Mouse (Mus musculus) liver, embryonic 15.5 days (tissue): ENCODE measurements around the gene Ppp1r10. TPM values are rescaled to one million over a fixed set of nuclear protein-coding genes. Genes with fewer than 3 reads are reported as not detected.
A peak's percentile ranks its signal among the peaks of the same experiment; 100 is the strongest.

ENCODE experiments used
- ATAC-seq: fragments of 200-750 bp; cut with Nextera tagmentation; 2 replicates; pipeline ENCODE4 v1.8.0; 2017; ENCODE audit warnings: moderate number of reproducible peaks, mild to moderate bottlenecking, moderate library complexity; ENCODE audit not compliant: insufficient read depth
- H3K27ac ChIP-seq: fragments of 300-500 bp; sonication (generic); replicated peaks from 2 replicates; pipeline ENCODE4 v1.5.1; 2015; ENCODE audit warnings: mild to moderate bottlenecking, inconsistent platforms
- H3K27me3 ChIP-seq: fragments of 300-500 bp; sonication (generic); 2 replicates; pipeline ENCODE4 v1.6.1; 2015; ENCODE audit warnings: mild to moderate bottlenecking, inconsistent platforms
- H3K36me3 ChIP-seq: fragments of 300-500 bp; sonication (generic); replicated peaks from 2 replicates; pipeline ENCODE4 v1.6.1; 2015; ENCODE audit warnings: moderate library complexity, mild to moderate bottlenecking, inconsistent platforms
- H3K4me1 ChIP-seq: fragments of 300-500 bp; sonication (generic); replicated peaks from 2 replicates; pipeline ENCODE4 v1.6.1; 2015; ENCODE audit warnings: inconsistent platforms
- H3K4me2 ChIP-seq: fragments of 300-500 bp; sonication (generic); 2 replicates; pipeline ENCODE4 v1.6.1; 2015; ENCODE audit warnings: moderate library complexity, mild to moderate bottlenecking, inconsistent platforms
- H3K4me3 ChIP-seq: fragments of 300-500 bp; sonication (generic); replicated peaks from 2 replicates; pipeline ENCODE4 v1.5.1; 2015; ENCODE audit warnings: mild to moderate bottlenecking, inconsistent platforms
- H3K9ac ChIP-seq: fragments of 300-500 bp; sonication (generic); 2 replicates; pipeline ENCODE4 v1.6.1; 2015; ENCODE audit warnings: moderate library complexity, mild to moderate bottlenecking, inconsistent platforms
- H3K9me3 ChIP-seq: fragments of 300-500 bp; sonication (generic); replicated peaks from 2 replicates; pipeline ENCODE4 v1.6.1; 2016; ENCODE audit warnings: inconsistent platforms
- WGBS: fragments of 180-500 bp; shearing (Covaris S2); methylation state at CpG from one replicate; pipeline ENCODE4 v1.1.7; 2015; ENCODE audit warnings: mixed read lengths; ENCODE audit not compliant: insufficient replicate concordance; 5-methylcytosine and 5-hydroxymethylcytosine counted together
- polyA plus RNA-seq: library from polyadenylated mRNA; unstranded; fragments of >200 nt; fragmentation: Nextera tagmentation; extraction: Ambion mirVana; gene quantifications from 2 replicates; pipeline ENCODE4 v1.2.1, GENCODE M21; 2015

Ppp1r10 gene
- polyA plus RNA-seq, 1 experiment from 2014 or later, result 20.9 TPM

DNA sequence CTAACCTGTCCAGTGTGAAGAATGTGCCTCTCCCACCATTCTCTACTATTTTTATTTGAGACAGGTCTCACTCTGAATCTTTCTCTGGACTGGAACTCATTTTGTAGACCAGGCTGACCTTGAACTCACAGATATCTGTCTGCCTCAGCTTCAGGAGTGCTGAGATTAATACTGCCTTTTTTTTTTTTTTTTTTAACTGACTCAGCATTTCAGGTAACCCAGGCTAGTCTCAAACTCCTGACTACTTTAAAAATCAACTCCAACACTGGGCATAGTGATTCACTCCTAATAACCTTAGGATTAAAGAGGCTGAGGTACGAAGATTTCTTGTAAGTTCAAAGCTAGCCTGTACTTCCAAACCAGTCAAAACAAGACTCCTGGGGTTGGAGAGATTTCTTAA is 10.6 kb upstream of the Ppp1r10 start:
- ATAC-seq, result no peak
- 77% methylated on average over 1 of the region's 1 CpGs for WGBS
- H3K4me1 ChIP-seq, result peaks cover 41% of the 10 kb centered on the region

DNA sequence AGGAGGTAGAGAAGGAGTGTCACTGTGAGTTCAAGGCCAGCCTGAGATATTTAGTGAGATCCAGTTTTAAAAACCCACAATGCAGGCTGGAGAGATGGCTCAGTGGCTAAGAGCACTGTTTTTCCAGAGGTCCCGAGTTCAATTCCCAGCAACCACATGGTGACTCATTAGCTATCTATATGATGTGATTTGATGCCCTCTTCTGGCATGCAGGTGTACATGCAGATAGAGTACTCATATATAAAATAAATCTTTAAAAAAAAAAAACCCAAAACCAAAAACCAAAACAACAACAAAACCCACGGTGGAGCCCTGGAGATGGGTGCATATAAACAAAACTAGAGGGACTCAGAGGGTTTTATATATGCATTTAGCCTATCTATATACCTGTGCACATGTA is 8.6 kb upstream of the Ppp1r10 start:
- Histone ChIP-seq H3K4me2 (no peak overlapping the region), H3K9me3 (no peaks in the 10 kb centered on the region), H3K9ac (no peak overlapping the region), H3K27ac (no peak overlapping the region), H3K36me3 (peaks cover 48% of the 10 kb centered on the region), H3K4me3 (no peak overlapping the region), H3K4me1 (peaks cover 48% of the 10 kb centered on the region), H3K27me3 (no peaks in the 10 kb centered on the region)
- no peak for ATAC-seq
- 49% methylated on average over 2 of the region's 2 CpGs for WGBS

More for the DNA sequence above, 10.6 kb upstream of the Ppp1r10 start:
- Histone ChIP-seq H3K9me3 (no peaks in the 10 kb centered on the region), H3K27ac (no peak overlapping the region), H3K9ac (no peak overlapping the region), H3K27me3 (no peaks in the 10 kb centered on the region), H3K4me2 (no peak overlapping the region), H3K4me3 (no peak overlapping the region), H3K36me3 (peaks cover 29% of the 10 kb centered on the region)

DNA sequence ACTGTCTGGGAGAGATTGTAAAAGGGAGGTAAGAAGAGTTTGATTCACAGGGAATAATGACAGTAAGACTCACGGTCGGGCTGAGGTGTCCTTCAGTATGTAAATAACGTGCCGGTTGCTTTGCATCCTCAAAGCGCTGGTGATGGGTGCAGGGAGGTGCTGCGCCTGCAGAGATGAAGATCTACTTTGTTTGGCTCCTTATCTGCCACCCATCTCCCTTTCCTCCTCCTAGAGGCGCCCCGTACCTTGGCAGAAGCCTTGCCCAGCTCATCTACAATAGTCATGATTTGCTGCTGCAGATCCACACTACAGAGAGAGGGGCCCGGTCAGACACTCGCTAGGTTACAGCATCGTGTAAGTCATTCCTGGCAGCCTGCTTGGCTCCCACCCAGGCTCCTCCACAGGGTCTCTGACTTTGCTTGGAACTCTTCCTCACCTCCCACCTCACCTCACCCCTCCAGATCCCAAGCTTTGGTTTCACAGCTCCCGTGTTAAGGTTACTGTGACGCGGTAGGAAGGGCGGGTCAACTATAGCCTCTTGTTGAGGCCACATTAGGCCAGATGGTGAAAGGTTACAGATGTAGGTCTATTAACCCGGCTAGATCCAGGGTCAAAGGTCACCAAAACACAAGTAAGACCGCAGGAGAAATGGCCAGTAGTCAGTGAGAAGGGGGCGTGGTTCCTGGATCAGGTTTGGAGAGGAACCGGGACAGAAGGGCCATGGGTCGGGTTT is 6.9 kb upstream of the Ppp1r10 start:
- 27% methylated on average over 20 of the region's 20 CpGs for WGBS
- H3K4me3 ChIP-seq, result peak overlapping the region; percentile 77
- peak overlapping the region; percentile 71 for H3K9ac ChIP-seq

GRCm38 (mm10) chr17:35909919-35910369 is 6.3 kb upstream of the Ppp1r10 start, which contains the start of gene Atat1:
TSS of gene Atat1 (minus strand) at chr17:35910075.
- 1% methylated on average over 25 of the region's 25 CpGs for WGBS
- peaks cover 58% of the 10 kb centered on the region for H3K4me1 ChIP-seq

More for the DNA sequence above, 6.9 kb upstream of the Ppp1r10 start:
- Histone ChIP-seq H3K9me3 (no peaks in the 10 kb centered on the region), H3K27me3 (no peaks in the 10 kb centered on the region), H3K36me3 (peaks cover 57% of the 10 kb centered on the region), H3K4me1 (peaks cover 55% of the 10 kb centered on the region), H3K27ac (peak overlapping the region; percentile 80), H3K4me2 (peak overlapping the region; percentile 92)
- peak; percentile 55 for ATAC-seq

GRCm38 (mm10) chr17:35914975-35915374 is 1.3 kb upstream of the Ppp1r10 start:
- H3K27ac ChIP-seq, result 0 out of 2 replicates have a peak overlapping the region, but pooled peaks have one; percentile 96
- WGBS, result 52% methylated on average over 6 of the region's 6 CpGs
- peaks cover 46% of the 10 kb centered on the region for H3K36me3 ChIP-seq
- H3K9ac ChIP-seq, result no peak overlapping the region; the same call in 1 of the 2 replicates
- H3K4me1 ChIP-seq, result peaks cover 60% of the 10 kb centered on the region
- H3K27me3 ChIP-seq, result no peaks in the 10 kb centered on the region
- H3K4me2 ChIP-seq, result peak overlapping the region; percentile 82
- H3K4me3 ChIP-seq, result peak overlapping the region; percentile 77
- ATAC-seq, result no peak
- H3K9me3 ChIP-seq, result no peaks in the 10 kb centered on the region

More at GRCm38 (mm10) chr17:35909919-35910369, 6.3 kb upstream of the Ppp1r10 start, which contains the start of gene Atat1:
- peak within 1 kb of the TSS; percentile 77 for H3K4me3 ChIP-seq
- no peaks in the 10 kb centered on the region for H3K27me3 ChIP-seq
- H3K9me3 ChIP-seq, result no peaks in the 10 kb centered on the region
- peak; percentile 73 for ATAC-seq
- H3K4me2 ChIP-seq, result peak within 1 kb of the TSS; percentile 92
- H3K9ac ChIP-seq, result peak within 1 kb of the TSS; percentile 71
- peaks cover 57% of the 10 kb centered on the region for H3K36me3 ChIP-seq
- H3K27ac ChIP-seq, result peak within 1 kb of the TSS; percentile 80

- H3K27me3 ChIP-seq, result no peaks in the 10 kb centered on the region
- no peak; the same call in none of the 2 replicates for ATAC-seq
- peak overlapping the region; percentile 96 for H3K27ac ChIP-seq
- peak overlapping the region; percentile 87 for H3K9ac ChIP-seq
- no peaks in the 10 kb centered on the region for H3K9me3 ChIP-seq
- peak overlapping the region; percentile 77 for H3K4me3 ChIP-seq
- peaks cover 53% of the 10 kb centered on the region for H3K36me3 ChIP-seq
- H3K4me1 ChIP-seq, result peaks cover 64% of the 10 kb centered on the region
- under 1% methylated on average over 28 of the region's 28 CpGs for WGBS
- peak overlapping the region; percentile 82 for H3K4me2 ChIP-seq
Measured at GRCm38 (mm10) chr17:35915538-35916296, 517 bp upstream of the Ppp1r10 start.

- whole genome bisulfite sequencing, result 1% methylated on average over 8 of the region's 8 CpGs
- Histone ChIP-seq H3K36me3 (peaks cover 49% of the 10 kb centered on the region), H3K9ac (peak overlapping the region; percentile 87), H3K27me3 (no peaks in the 10 kb centered on the region), H3K4me2 (peak overlapping the region; percentile 74), H3K9me3 (no peaks in the 10 kb centered on the region), H3K4me3 (peak overlapping the region; percentile 77), H3K27ac (peak overlapping the region; percentile 96), H3K4me1 (peaks cover 67% of the 10 kb centered on the region)
- no peak for ATAC-seq
Measured at GRCm38 (mm10) chr17:35917143-35917462, 869 bp downstream of the Ppp1r10 start.

DNA sequence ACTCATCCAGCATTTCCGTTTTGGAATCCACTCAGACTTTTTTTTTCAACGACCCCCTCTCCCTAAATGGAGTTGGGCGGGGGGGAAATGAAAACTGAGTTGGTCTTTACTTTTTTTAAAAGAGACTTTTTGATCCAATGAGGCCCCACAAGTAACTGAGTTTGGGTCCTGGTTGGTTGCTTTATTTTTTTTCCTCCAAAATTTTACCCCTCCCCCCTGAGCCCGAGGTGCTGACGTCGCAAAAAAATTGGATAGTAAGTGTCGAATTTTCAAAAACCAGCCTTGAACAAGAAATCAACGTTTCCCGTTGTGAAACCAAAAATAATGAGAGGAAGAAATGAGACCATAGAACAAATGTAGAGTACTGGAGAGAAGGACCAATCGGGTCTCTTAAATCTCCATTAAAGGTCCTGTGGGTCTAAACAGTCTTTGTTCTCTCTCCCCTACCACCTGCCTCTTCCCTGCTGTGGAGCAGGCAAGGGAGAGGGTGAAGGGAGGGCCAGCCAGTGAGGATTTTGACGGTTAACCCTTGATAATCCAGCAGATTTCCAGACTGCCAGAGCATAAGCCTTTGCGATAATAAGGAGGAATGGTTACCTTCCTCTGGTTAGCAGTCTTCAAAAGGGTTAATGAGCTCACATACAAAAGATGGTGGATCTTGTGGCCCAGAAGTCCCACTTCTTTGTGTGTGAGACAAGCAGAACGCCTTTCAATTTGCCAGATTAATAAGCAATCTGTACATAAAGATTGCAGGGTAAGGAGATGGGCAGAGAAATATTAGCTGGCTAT is 1.4 kb downstream of the Ppp1r10 start:
- no peak for ATAC-seq
- Histone ChIP-seq H3K36me3 (peaks cover 49% of the 10 kb centered on the region), H3K9me3 (no peaks in the 10 kb centered on the region), H3K27ac (peak overlapping the region; percentile 96), H3K4me3 (peak overlapping the region; percentile 77), H3K4me1 (peaks cover 67% of the 10 kb centered on the region), H3K27me3 (no peaks in the 10 kb centered on the region), H3K4me2 (peak overlapping the region; percentile 74), H3K9ac (peak overlapping the region; percentile 87)
- WGBS, result under 1% methylated on average over 13 of the region's 13 CpGs

DNA sequence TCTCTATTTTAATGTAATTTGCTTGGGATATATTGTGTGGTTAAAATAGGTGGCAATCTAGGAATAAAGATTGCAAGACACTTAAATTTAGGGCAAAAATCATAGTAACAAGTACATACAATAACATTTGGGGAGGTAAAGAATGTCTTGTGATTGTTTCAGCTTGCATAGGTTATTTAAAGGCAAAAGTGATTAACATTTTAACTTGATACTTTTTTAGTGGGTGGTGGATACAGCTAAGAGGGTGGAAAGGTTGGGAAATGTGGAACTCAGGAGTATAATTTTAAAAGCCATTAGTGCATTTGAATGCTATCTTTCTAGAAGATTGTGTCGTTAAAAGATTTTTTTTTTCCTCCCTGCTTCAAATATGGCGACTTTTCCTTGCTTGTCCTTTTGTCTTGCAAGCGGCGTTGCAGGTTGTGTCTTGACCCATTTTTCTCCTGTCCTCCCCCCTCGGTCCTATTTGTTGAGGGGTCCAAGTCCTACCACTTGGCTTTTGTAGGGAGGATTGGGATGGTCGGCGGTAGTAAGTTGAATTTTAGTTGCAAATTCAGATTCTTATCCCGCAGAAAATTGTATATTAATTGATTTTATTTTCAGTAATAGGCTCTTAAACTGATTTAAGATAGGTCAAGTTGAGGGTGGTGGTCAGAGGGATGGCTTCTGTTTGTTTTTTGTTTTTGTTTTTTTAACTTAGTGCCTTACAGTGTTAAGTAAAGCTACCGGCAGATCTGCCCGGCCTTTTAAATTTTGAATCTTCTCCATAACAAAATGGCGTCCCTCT is 2.2 kb downstream of the Ppp1r10 start:
- 0% methylated on average over 11 of the region's 11 CpGs for WGBS
- no peak for ATAC-seq
- Histone ChIP-seq H3K27ac (peak overlapping the region; percentile 96), H3K4me3 (peak overlapping the region; percentile 77), H3K9ac (peak overlapping the region; percentile 87), H3K4me2 (peak overlapping the region; percentile 74), H3K4me1 (peaks cover 67% of the 10 kb centered on the region), H3K36me3 (peaks cover 49% of the 10 kb centered on the region), H3K9me3 (no peaks in the 10 kb centered on the region), H3K27me3 (no peaks in the 10 kb centered on the region)

- Histone ChIP-seq H3K27me3 (no peaks in the 10 kb centered on the region), H3K4me2 (peak overlapping the region; percentile 74), H3K27ac (peak overlapping the region; percentile 96), H3K36me3 (peaks cover 49% of the 10 kb centered on the region), H3K9me3 (no peaks in the 10 kb centered on the region), H3K4me1 (peaks cover 71% of the 10 kb centered on the region), H3K9ac (peak overlapping the region; percentile 87), H3K4me3 (peak overlapping the region; percentile 77)
- WGBS, result 6% methylated on average over 7 of the region's 7 CpGs
- ATAC-seq, result peak; percentile 11
Measured at GRCm38 (mm10) chr17:35919060-35919715, 3.0 kb downstream of the Ppp1r10 start.
